Mouse (Mus musculus) liver, embryonic 15.5 days (tissue): ENCODE measurements around the gene Cryge. TPM values are rescaled to one million over a fixed set of nuclear protein-coding genes. Genes with fewer than 3 reads are reported as not detected.
A peak's percentile ranks its signal among the peaks of the same experiment; 100 is the strongest.
"Not testable (repeated sequence)": the region's sequence is repeated elsewhere in the genome, so short reads cannot be mapped to it uniquely, and the experiment has no call there.

ENCODE experiments used
- ATAC-seq: fragments of 200-750 bp; cut with Nextera tagmentation; 2 replicates; pipeline ENCODE4 v1.8.0; 2017; ENCODE audit warnings: moderate number of reproducible peaks, mild to moderate bottlenecking, moderate library complexity; ENCODE audit not compliant: insufficient read depth
- H3K27ac ChIP-seq: fragments of 300-500 bp; sonication (generic); replicated peaks from 2 replicates; pipeline ENCODE4 v1.5.1; 2015; ENCODE audit warnings: mild to moderate bottlenecking, inconsistent platforms
- H3K27me3 ChIP-seq: fragments of 300-500 bp; sonication (generic); 2 replicates; pipeline ENCODE4 v1.6.1; 2015; ENCODE audit warnings: mild to moderate bottlenecking, inconsistent platforms
- H3K36me3 ChIP-seq: fragments of 300-500 bp; sonication (generic); replicated peaks from 2 replicates; pipeline ENCODE4 v1.6.1; 2015; ENCODE audit warnings: moderate library complexity, mild to moderate bottlenecking, inconsistent platforms
- H3K4me1 ChIP-seq: fragments of 300-500 bp; sonication (generic); replicated peaks from 2 replicates; pipeline ENCODE4 v1.6.1; 2015; ENCODE audit warnings: inconsistent platforms
- H3K4me2 ChIP-seq: fragments of 300-500 bp; sonication (generic); 2 replicates; pipeline ENCODE4 v1.6.1; 2015; ENCODE audit warnings: moderate library complexity, mild to moderate bottlenecking, inconsistent platforms
- H3K4me3 ChIP-seq: fragments of 300-500 bp; sonication (generic); replicated peaks from 2 replicates; pipeline ENCODE4 v1.5.1; 2015; ENCODE audit warnings: mild to moderate bottlenecking, inconsistent platforms
- H3K9ac ChIP-seq: fragments of 300-500 bp; sonication (generic); 2 replicates; pipeline ENCODE4 v1.6.1; 2015; ENCODE audit warnings: moderate library complexity, mild to moderate bottlenecking, inconsistent platforms
- H3K9me3 ChIP-seq: fragments of 300-500 bp; sonication (generic); replicated peaks from 2 replicates; pipeline ENCODE4 v1.6.1; 2016; ENCODE audit warnings: inconsistent platforms
- WGBS: fragments of 180-500 bp; shearing (Covaris S2); methylation state at CpG from one replicate; pipeline ENCODE4 v1.1.7; 2015; ENCODE audit warnings: mixed read lengths; ENCODE audit not compliant: insufficient replicate concordance; 5-methylcytosine and 5-hydroxymethylcytosine counted together
- polyA plus RNA-seq: library from polyadenylated mRNA; unstranded; fragments of >200 nt; fragmentation: Nextera tagmentation; extraction: Ambion mirVana; gene quantifications from 2 replicates; pipeline ENCODE4 v1.2.1, GENCODE M21; 2015

The Cryge gene
- not detected in 2 replicates for polyA plus RNA-seq

GRCm38 (mm10) chr1:65050952-65051351 lies at the start of gene Cryge:
Cryge (minus strand) TSS chr1:65051149.
- H3K36me3 ChIP-seq, H3K9me3 ChIP-seq, H3K4me3 ChIP-seq, H3K4me1 ChIP-seq, H3K27ac ChIP-seq, H3K27me3 ChIP-seq, H3K4me2 ChIP-seq, ATAC-seq, H3K9ac ChIP-seq: not testable (repeated sequence)
- WGBS, result 77% methylated on average over 11 of the region's 12 CpGs

GRCm38 (mm10) chr1:65096953-65097352 lies 46.0 kb upstream of the Cryge start:
- no peak overlapping the region for H3K4me2 ChIP-seq
- H3K27ac ChIP-seq, result no peak overlapping the region
- no peak overlapping the region for H3K4me3 ChIP-seq
- no peaks in the 10 kb centered on the region for H3K4me1 ChIP-seq
- no peaks in the 10 kb centered on the region for H3K9me3 ChIP-seq
- H3K36me3 ChIP-seq, result no peaks in the 10 kb centered on the region
- ATAC-seq, result no peak
- H3K9ac ChIP-seq, result no peak overlapping the region
- H3K27me3 ChIP-seq, result no peaks in the 10 kb centered on the region
- 55% methylated on average over 3 of the region's 3 CpGs for WGBS

- ATAC-seq, result no peak
- no peak overlapping the region for H3K9ac ChIP-seq
- WGBS, result 78% methylated on average over 3 of the region's 3 CpGs
- H3K27me3 ChIP-seq, result no peaks in the 10 kb centered on the region
- no peaks in the 10 kb centered on the region for H3K4me1 ChIP-seq
- H3K4me3 ChIP-seq, result no peak overlapping the region
- no peaks in the 10 kb centered on the region for H3K36me3 ChIP-seq
- H3K9me3 ChIP-seq, result no peaks in the 10 kb centered on the region
- H3K4me2 ChIP-seq, result no peak overlapping the region
- H3K27ac ChIP-seq, result no peak overlapping the region
These were observed 40.6 kb upstream of the Cryge start for GRCm38 (mm10) chr1:65091566-65091965.

DNA sequence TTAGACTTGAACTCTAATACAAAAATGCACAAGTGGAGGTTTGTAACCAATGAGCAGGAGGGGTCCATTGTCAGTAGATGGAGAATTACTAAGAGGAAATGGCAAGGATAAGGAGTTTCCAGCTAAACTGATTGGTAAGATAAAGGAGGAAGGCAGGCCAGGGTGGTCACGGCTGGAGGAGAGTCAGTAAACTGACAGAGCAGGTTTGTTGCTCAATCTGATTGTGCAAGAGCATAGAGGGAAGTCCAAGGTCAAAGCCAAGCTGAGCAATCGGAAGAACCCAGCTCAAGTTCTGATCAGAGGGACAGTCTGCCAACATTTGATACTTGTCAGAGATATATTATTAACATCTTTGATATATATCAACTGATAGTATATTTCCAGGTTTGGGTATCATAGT lies 39.4 kb upstream of the Cryge start:
- no peak overlapping the region for H3K4me2 ChIP-seq

GRCm38 (mm10) chr1:65088567-65089356 lies 37.8 kb upstream of the Cryge start:
- no peak for ATAC-seq
- Histone ChIP-seq H3K4me3 (no peak overlapping the region), H3K9ac (no peak overlapping the region), H3K9me3 (no peaks in the 10 kb centered on the region), H3K27ac (no peak overlapping the region), H3K4me1 (no peaks in the 10 kb centered on the region), H3K4me2 (no peak overlapping the region), H3K27me3 (no peaks in the 10 kb centered on the region), H3K36me3 (no peaks in the 10 kb centered on the region)
- WGBS, result 41% methylated on average over 6 of the region's 6 CpGs

More for the DNA sequence above, 39.4 kb upstream of the Cryge start:
- Histone ChIP-seq H3K27ac (no peak overlapping the region), H3K36me3 (no peaks in the 10 kb centered on the region), H3K9me3 (no peaks in the 10 kb centered on the region), H3K4me1 (no peaks in the 10 kb centered on the region), H3K27me3 (no peaks in the 10 kb centered on the region), H3K9ac (no peak overlapping the region), H3K4me3 (no peak overlapping the region)
- WGBS, result 10% methylated on average over 2 of the region's 2 CpGs
- 0 out of 2 replicates have a peak, but pooled peaks have one; percentile 7 for ATAC-seq

GRCm38 (mm10) chr1:65082188-65082587 lies 31.2 kb upstream of the Cryge start, which contains the start of gene Crygb:
Crygb (minus strand) TSS chr1:65082288.
- H3K9ac ChIP-seq, result no peak within 1 kb of the TSS
- no peak for ATAC-seq
- H3K36me3 ChIP-seq, result no peaks in the 10 kb centered on the region
- H3K4me3 ChIP-seq, result no peak within 1 kb of the TSS
- no peak within 1 kb of the TSS for H3K27ac ChIP-seq
- 39% methylated on average over 7 of the region's 7 CpGs for WGBS
- no peaks in the 10 kb centered on the region for H3K9me3 ChIP-seq
- H3K4me2 ChIP-seq, result no peak within 1 kb of the TSS
- H3K4me1 ChIP-seq, result no peaks in the 10 kb centered on the region
- no peaks in the 10 kb centered on the region for H3K27me3 ChIP-seq

- ATAC-seq, result no peak
- WGBS, result 20% methylated on average over 5 of the region's 5 CpGs
These were observed 24.7 kb upstream of the Cryge start for GRCm38 (mm10) chr1:65075607-65076006.

GRCm38 (mm10) chr1:65073589-65073988 lies 22.6 kb upstream of the Cryge start, which contains the start of gene Crygc:
Crygc (minus strand) TSS chr1:65073689.
- Histone ChIP-seq H3K4me2 (no peak within 1 kb of the TSS), H3K27ac (no peak within 1 kb of the TSS), H3K9ac (no peak within 1 kb of the TSS), H3K4me1 (no peaks in the 10 kb centered on the region), H3K27me3 (no peaks in the 10 kb centered on the region), H3K36me3 (no peaks in the 10 kb centered on the region), H3K9me3 (no peaks in the 10 kb centered on the region), H3K4me3 (no peak within 1 kb of the TSS)
- WGBS, result 64% methylated on average over 6 of the region's 6 CpGs
- ATAC-seq, result no peak

More at GRCm38 (mm10) chr1:65075607-65076006, 24.7 kb upstream of the Cryge start:
- no peak overlapping the region for H3K9ac ChIP-seq
- H3K27me3 ChIP-seq, result no peaks in the 10 kb centered on the region
- no peaks in the 10 kb centered on the region for H3K36me3 ChIP-seq
- H3K9me3 ChIP-seq, result no peaks in the 10 kb centered on the region
- H3K4me1 ChIP-seq, result no peaks in the 10 kb centered on the region
- no peak overlapping the region for H3K4me2 ChIP-seq
- no peak overlapping the region for H3K4me3 ChIP-seq
- no peak overlapping the region for H3K27ac ChIP-seq

DNA sequence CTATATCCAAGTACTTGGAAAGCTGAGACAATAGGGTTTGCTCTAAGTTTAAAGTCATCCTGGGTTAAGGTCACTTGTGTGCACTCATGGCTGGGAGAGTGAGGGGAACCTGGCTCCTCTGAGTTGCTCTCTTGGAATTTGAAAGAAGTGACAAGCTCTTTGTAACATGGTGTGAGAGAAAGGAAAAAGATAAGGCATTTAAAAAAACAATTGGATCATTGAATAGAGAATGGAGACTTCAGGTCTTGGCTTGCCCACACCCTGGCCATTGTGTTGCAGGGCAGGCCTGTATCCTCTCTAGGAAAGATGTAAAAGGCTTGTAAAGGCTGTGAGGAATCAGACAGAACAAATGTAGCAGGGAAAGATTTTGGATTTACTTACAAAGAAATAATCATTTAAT lies 16.9 kb upstream of the Cryge start:
- H3K9me3 ChIP-seq, result no peaks in the 10 kb centered on the region
- no peak overlapping the region for H3K4me2 ChIP-seq
- H3K4me3 ChIP-seq, result no peak overlapping the region
- no peaks in the 10 kb centered on the region for H3K36me3 ChIP-seq
- H3K27ac ChIP-seq, result no peak overlapping the region
- no peak for ATAC-seq
- H3K27me3 ChIP-seq, result no peaks in the 10 kb centered on the region
- H3K9ac ChIP-seq, result no peak overlapping the region
- H3K4me1 ChIP-seq, result no peaks in the 10 kb centered on the region

GRCm38 (mm10) chr1:65064201-65064600 lies 13.3 kb upstream of the Cryge start:
- no peak overlapping the region for H3K4me2 ChIP-seq
- WGBS, result 74% methylated on average over 15 of the region's 15 CpGs
- H3K36me3 ChIP-seq, result no peaks in the 10 kb centered on the region
- H3K9ac ChIP-seq, result no peak overlapping the region
- no peak overlapping the region for H3K4me3 ChIP-seq
- no peaks in the 10 kb centered on the region for H3K9me3 ChIP-seq
- H3K27me3 ChIP-seq, result no peaks in the 10 kb centered on the region
- no peak overlapping the region for H3K27ac ChIP-seq
- no peak for ATAC-seq
- H3K4me1 ChIP-seq, result no peaks in the 10 kb centered on the region

GRCm38 (mm10) chr1:65063352-65063751 lies 12.4 kb upstream of the Cryge start, which contains the start of gene Crygd:
Crygd (minus strand) TSS chr1:65063452.
- no peaks in the 10 kb centered on the region for H3K36me3 ChIP-seq
- 70% methylated on average over 8 of the region's 8 CpGs for WGBS

More at GRCm38 (mm10) chr1:65063352-65063751, 12.4 kb upstream of the Cryge start, which contains the start of gene Crygd:
- Histone ChIP-seq H3K9ac (no peak within 1 kb of the TSS), H3K27ac (no peak within 1 kb of the TSS), H3K4me3 (no peak within 1 kb of the TSS), H3K27me3 (no peaks in the 10 kb centered on the region), H3K4me2 (no peak within 1 kb of the TSS), H3K9me3 (no peaks in the 10 kb centered on the region), H3K4me1 (no peaks in the 10 kb centered on the region)
- ATAC-seq, result no peak
